Mouse (Mus musculus) activated CD4-positive, CD25-positive, alpha-beta regulatory T cell, adult 4 months (primary cell): ENCODE measurements around the gene Mark3. TPM values are rescaled to one million over a fixed set of nuclear protein-coding genes. Genes with fewer than 3 reads are reported as not detected.

Experiments
- ATAC-seq: one replicate; pipeline ENCODE4 v1.8.0; 2017
- polyA plus RNA-seq, 2 experiments: library from polyadenylated mRNA; unstranded; fragments of 100-300 nt; shearing (Covaris generic); gene quantifications; one replicate each; pipeline ENCODE4 v1.2.1; 2017

Gene Mark3
- polyA plus RNA-seq, 2 experiments from 2014 or later: 29.0 to 31.8 TPM

GRCm38 (mm10) chr12:111677421-111677820 is 103.1 kb downstream of the Mark3 start:
- ATAC-seq: peak; percentile 13

GRCm38 (mm10) chr12:111677882-111678669 is 103.8 kb downstream of the Mark3 start, which contains the start of gene Trmt61a:
TSS of gene Trmt61a (plus strand) at chr12:111678105.
- ATAC-seq: peak; percentile 93

- no peak for ATAC-seq
Measured at GRCm38 (mm10) chr12:111678670-111678933, 104.3 kb downstream of the Mark3 start.

DNA sequence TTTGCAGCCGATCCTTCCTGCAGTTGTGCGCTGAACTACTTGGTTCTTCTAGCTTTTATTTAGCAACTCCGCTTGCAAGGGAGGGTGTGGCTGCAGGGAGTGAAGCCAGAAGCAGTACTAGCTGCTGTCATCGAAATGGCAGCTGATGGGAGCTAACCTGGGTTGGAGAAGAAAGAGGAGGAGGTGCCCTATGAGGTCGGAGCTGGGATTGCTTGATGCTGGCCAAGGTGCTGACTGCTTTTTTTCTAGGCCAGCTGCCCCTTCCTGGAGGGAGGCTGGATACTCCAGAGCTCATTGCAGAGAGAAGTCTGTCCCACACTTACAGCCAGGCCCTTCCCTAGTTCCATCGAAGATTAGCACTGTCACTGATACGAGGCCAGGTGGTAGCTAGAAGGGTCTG is 104.7 kb downstream of the Mark3 start:
- ATAC-seq: no peak

DNA sequence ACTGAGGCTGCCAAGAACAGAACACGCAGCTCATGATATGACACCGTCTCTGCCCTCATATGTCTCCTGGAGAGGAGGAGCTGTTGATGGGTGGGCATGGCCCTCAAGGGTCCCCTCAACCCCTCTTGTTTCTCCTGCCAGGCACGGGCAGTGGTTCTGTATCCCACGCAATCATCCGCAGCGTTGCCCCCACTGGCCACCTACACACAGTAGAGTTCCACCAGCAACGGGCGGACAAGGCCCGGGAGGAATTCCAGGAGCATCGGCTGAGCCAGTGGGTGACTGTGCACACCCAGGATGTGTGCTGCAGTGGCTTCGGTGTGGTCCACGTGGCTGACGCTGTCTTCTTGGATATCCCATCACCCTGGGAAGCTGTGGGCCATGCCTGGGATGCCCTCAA is 106.3 kb downstream of the Mark3 start:
- ATAC-seq: no peak

- ATAC-seq: no peak
Measured at GRCm38 (mm10) chr12:111681305-111681704, 107.0 kb downstream of the Mark3 start.

DNA sequence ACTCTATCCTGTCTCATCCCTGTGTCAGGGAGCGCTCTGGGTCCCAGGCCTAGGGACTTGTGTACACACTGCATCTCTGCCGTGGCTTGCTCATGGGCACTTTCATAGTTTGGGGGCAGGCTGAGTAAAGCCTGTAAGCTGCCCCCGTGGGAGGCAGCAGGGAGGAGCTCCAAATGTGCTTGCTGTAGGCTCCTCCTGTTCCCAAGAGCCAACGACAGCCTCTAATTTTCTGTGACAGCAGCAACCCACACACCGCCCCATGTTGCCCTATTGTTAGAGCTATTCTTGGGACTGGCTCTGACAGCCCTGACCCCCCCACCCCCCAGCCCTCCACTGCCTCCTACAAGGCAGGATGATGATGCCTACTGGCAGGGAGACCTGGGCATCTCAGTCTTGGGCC is 107.7 kb downstream of the Mark3 start:
- no peak for ATAC-seq

- no peak for ATAC-seq
Measured at GRCm38 (mm10) chr12:111682806-111683205, 108.5 kb downstream of the Mark3 start.

GRCm38 (mm10) chr12:111686390-111686789 is 112.1 kb downstream of the Mark3 start:
- no peak for ATAC-seq

GRCm38 (mm10) chr12:111687350-111688068 is 113.2 kb downstream of the Mark3 start:
- ATAC-seq: no peak

DNA sequence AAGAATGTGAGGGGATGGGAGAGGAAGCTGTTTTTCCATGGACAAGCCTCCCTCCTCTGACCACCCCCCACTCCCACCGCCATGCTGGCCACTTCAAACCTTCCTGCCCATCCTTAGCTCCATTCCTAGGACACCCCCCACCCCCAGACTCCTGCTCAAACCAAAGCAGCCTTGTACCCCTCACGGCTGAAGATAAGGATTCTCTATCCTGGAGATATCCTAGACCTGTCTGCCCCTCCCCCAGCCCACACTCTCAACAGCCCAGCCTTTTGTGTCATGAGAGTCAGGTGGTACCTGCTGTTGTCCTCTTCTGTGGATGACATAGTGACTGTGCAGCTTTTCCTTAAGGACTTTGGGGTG is 113.7 kb downstream of the Mark3 start:
- ATAC-seq: no peak

- ATAC-seq: no peak
Measured at GRCm38 (mm10) chr12:111689426-111689825, 115.1 kb downstream of the Mark3 start.

DNA sequence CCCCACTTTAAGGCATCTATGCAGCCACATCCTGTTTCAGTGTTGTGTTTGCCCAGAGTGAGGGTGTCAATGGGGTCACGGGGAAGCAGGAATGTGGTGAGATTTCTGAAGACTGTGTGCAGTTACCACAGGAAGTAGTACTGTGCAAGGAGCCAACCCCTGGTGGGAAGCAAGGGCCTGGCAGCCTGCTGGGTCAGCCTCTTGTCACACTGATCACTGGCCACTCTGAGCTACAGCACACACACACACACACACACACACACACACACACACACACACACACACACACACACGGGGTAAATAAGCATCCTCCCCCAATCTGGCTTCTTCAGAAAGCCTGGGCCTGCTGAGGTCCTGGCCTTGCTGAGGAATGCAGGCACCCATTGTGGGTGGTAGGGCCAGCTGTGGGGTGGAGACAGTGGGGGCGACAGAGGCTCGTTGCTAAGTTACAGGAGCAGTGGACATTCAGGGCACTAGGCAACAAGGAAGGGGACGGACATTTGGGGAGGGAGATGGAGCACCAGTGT is 117.1 kb downstream of the Mark3 start:
- ATAC-seq: peak; percentile 89

- no peak for ATAC-seq
Measured at GRCm38 (mm10) chr12:111692899-111693298, 118.6 kb downstream of the Mark3 start.

GRCm38 (mm10) chr12:111693341-111694270 is 119.3 kb downstream of the Mark3 start:
- no peak for ATAC-seq

GRCm38 (mm10) chr12:111694271-111694781 is 120.0 kb downstream of the Mark3 start:
- ATAC-seq: peak; percentile 47

DNA sequence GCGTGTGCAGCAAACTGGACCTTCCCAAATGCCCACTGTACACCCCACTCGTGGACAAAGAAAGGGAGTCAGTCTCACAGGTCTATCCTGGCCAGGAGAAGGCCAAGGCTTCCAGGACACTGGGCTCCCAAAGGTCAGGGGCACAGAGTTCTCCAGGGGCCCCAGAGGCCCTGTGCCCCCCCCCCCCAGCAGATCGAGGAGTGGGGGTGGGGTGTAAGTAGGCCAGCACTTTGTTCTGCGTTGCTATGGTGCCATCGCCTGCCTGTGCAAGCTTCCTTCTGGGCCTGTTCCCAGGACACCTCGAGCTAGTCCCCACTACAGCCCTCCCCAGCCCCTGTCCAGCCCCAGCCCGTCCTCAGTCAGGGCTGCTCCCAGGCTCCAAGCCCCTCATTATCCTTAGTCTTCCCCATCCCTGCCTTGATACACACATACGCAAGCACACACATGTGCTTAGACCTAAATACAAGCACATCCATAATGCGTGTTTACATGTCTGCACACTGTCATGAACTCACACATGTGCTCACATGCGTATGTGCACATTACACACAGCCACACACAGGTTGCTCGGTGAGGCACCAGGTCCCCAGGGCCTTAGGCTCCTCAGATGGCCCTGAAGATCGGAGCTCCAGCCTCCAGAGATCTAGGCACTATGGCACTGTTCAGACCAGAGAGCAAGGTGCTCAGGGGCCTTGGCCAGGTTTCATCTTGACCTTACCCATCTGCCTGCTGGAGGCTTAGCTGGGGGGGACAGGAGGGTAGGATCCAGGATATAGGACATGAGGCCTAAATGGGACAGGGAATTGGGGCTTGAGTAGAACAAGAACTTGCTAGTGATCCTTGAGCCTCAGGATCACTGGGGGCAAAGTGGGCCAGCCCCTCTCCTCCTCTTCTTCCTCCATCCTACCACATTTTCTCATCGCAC is 120.8 kb downstream of the Mark3 start:
- ATAC-seq: no peak

DNA sequence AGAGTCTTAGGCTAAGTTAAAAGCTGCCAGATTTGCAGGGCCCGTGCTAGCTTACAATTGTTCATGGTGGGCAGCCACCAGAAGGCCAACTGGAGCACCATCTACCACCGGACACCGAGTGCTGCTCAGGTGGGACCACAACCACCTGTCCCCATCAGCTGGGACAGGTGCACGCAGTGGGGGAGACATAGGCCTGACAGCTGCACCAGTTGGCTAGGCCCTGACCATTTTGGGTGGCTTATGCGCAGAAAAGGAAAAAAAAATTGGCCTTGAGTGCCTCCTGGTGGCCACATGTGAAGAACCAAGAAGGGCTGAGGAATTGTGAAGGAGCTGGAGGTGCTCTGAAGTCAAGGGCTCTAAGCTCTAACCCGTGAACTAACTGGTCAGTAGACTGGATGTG is 121.9 kb downstream of the Mark3 start:
- ATAC-seq: peak; percentile 50

- no peak for ATAC-seq
Measured at GRCm38 (mm10) chr12:111697708-111698107, 123.4 kb downstream of the Mark3 start.

GRCm38 (mm10) chr12:111698346-111698913 is 124.1 kb downstream of the Mark3 start:
- no peak for ATAC-seq

GRCm38 (mm10) chr12:111699542-111699941 is 125.2 kb downstream of the Mark3 start:
- ATAC-seq: no peak
